Mouse (Mus musculus) urinary bladder, adult 2 months (tissue): ENCODE data around the gene Tcf7l2. TPM values are rescaled to one million over a fixed set of nuclear protein-coding genes. Genes with fewer than 3 reads are reported as not detected.

ENCODE experiments used
- DNase-seq: peaks from one replicate; pipeline ENCODE4 v3.0.0; 2022; ENCODE audit warnings: low spot score
- polyA plus RNA-seq: library from polyadenylated mRNA; depleted of rRNA; stranded (reverse); fragments of >200 nt; gene quantifications from 2 replicates; pipeline ENCODE4 v1.2.3, GENCODE M21; 2012

Tcf7l2 gene
- polyA plus RNA-seq, 1 experiment = 15.7 TPM

GRCm38 (mm10) chr19:55827613-55828259, 86.1 kb downstream of the Tcf7l2 start:
- no peak for DNase-seq

GRCm38 (mm10) chr19:55830976-55831559, 89.4 kb downstream of the Tcf7l2 start:
- no peak for DNase-seq

- DNase-seq = no peak
Measured at GRCm38 (mm10) chr19:55832122-55832521, 90.5 kb downstream of the Tcf7l2 start.

GRCm38 (mm10) chr19:55833807-55834385, 92.3 kb downstream of the Tcf7l2 start:
- DNase-seq = no peak

GRCm38 (mm10) chr19:55836930-55837687, 95.5 kb downstream of the Tcf7l2 start:
- no peak for DNase-seq

GRCm38 (mm10) chr19:55837924-55838323, 96.3 kb downstream of the Tcf7l2 start:
- DNase-seq = no peak

GRCm38 (mm10) chr19:55838389-55839035, 96.9 kb downstream of the Tcf7l2 start:
- DNase-seq = no peak

GRCm38 (mm10) chr19:55839036-55839555, 97.5 kb downstream of the Tcf7l2 start:
- DNase-seq = no peak

GRCm38 (mm10) chr19:55840499-55841121, 99.0 kb downstream of the Tcf7l2 start:
- DNase-seq = no peak

GRCm38 (mm10) chr19:55842046-55842445, 100.4 kb downstream of the Tcf7l2 start:
- DNase-seq = no peak

GRCm38 (mm10) chr19:55843111-55843887, 101.7 kb downstream of the Tcf7l2 start:
- DNase-seq = no peak

GRCm38 (mm10) chr19:55845702-55846101, 104.1 kb downstream of the Tcf7l2 start:
- DNase-seq = no peak

GRCm38 (mm10) chr19:55846256-55846655, 104.6 kb downstream of the Tcf7l2 start:
- DNase-seq = no peak

GRCm38 (mm10) chr19:55847043-55847442, 105.4 kb downstream of the Tcf7l2 start:
- no peak for DNase-seq

- no peak for DNase-seq
Measured at GRCm38 (mm10) chr19:55850402-55851078, 108.9 kb downstream of the Tcf7l2 start.

GRCm38 (mm10) chr19:55851498-55852324, 110.1 kb downstream of the Tcf7l2 start:
- no peak for DNase-seq

- no peak for DNase-seq
Measured at GRCm38 (mm10) chr19:55854389-55854788, 112.8 kb downstream of the Tcf7l2 start.

GRCm38 (mm10) chr19:55855571-55855970, 114.0 kb downstream of the Tcf7l2 start:
- DNase-seq = no peak

- DNase-seq = no peak
Measured at GRCm38 (mm10) chr19:55857328-55857727, 115.7 kb downstream of the Tcf7l2 start.
